Mouse (Mus musculus): Measurements from ENCODE around the gene Wnt7a.

The Wnt7a gene

DNA sequence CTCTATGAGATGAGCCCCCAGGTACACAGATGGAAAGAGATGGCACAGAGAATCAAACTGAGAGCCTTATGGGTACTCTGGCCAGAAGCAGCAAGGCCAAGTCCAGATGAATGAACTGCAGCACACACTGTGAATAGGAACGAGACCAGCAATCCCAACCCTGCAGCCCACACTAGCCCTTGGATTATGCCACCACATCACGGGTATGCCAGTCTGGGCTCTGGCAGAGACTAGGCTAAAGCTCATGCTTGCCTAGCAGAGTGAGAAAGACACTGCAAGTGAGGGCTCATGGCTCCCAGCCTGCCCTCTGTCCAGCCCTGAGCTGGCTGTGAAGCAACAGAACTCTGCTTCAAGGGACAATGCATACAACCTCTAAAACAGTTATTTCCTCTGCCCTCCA is 26.7 kb downstream of the Wnt7a start:
- DNase-seq (ENCODE audit: low spot score in 2 of 2): no peak

DNA sequence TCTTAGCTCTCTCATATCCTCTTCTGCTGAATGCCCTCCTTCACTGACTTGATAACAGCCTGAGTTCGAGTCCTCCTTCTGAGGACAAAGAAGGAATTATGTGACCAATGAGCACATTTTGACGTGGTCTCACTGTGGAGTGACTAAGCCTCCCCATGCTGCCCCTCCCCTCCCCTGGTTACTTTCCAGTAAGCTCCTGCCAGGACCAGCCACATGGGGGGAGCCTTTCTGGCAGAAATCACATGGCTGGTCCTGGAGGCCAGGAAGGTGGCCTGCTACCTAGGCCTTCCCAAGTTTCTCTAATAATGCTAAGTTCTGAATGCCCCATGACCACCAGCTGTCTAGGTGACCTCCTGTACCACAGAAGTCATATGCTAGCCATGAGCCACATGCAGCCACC is 27.3 kb downstream of the Wnt7a start:
- no peak for DNase-seq (ENCODE audit: low spot score in 2 of 2)

DNA sequence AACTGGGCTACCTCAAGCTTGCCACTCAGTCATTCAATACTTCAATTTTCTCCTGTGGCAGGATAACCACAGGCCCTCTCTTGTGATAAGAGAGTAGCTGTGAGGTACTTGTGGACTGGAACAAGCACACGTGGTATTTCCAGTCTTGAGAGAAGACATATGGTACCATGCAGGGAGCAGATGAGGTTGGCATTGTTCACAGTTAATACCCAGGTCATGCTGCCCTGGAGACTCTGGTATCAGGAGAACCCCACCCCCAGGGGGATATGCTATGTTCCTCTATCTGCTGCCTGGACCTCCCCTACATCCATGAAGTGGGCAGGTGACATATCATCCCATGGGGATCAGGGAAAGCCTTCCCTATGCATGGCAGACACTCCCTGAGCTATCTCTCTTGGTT is 27.9 kb downstream of the Wnt7a start:
- DNase-seq (ENCODE audit: low spot score in 2 of 2): no peak

DNA sequence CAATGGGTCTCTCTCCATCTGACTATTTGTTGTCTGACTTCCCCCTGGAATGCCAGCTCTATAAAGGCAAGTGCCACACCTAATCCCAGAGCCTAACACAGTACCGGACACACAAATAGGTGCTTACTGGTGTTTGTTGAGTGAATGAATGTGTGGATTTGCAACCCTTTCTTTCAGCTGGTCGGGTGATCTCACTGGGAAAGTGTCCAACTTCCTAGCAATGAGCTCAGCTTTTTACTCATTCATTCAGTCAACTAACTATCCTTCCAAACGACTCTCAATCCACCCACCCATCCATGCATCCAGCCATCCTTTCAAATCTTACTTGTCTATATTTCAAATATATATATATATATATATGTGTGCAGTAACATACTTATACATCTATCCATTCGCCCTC is 31.3 kb downstream of the Wnt7a start:
- no peak for DNase-seq (ENCODE audit: low spot score in 2 of 2)

DNA sequence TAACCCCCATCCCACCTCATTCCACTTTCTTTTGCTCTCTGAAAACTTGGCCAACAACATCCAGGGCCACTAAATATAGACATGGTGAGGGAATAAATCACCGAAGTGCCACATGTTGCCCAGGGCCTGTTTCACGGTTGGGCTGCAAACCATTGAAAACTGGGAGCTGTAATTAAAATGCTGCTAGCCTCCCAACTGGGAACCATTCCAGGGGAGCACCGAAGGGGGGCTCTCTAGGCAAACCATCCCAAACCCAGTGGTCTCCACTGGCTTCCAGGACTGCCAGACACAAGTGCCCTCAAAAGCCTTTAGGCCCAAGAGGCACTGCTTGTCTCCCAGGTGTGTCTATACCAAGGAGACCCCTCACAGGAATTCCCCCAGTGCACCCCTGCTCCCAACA is 31.9 kb downstream of the Wnt7a start:
- no peak for DNase-seq (ENCODE audit: low spot score in 2 of 2)

DNA sequence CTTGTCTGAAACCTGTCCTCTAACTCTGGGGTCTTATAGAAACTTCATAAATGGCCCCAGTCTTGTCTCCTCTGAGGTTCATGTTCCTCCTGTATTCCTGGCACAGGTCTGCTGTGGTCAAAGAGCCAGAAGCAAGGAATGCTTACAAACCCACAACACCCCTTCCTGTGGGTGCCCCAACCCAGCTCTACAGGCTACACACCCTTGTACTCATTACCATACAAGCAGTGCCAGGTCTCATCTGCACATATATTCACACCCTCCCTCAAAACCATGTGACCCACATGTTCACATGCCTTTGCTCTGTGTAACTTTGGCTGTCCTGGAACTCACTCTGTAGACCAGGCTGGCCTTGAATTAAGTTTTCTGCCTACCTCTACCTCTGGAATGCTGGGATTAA is 38.2 kb downstream of the Wnt7a start:
- no peak for DNase-seq (ENCODE audit: low spot score in 2 of 2)

DNA sequence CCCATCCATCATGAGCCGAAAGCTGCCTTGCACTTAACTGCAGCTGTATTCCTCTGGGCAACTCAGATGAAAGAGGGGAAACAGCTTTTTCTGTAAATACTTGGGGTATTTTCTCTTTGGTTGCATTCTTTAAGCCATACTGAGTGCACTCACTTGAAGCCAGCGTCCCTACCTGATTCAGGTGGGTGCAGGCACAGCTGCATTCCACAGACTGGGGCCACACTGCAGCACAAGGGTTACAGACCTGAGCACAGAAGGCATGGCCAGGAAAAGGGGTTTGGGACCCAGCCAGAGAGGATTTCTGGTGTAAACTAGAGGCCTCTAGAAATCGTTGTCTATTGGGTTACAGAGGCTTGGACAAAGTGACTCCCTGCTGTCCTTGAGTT is 38.6 kb downstream of the Wnt7a start:
- no peak for DNase-seq (ENCODE audit: low spot score in 2 of 2)

DNA sequence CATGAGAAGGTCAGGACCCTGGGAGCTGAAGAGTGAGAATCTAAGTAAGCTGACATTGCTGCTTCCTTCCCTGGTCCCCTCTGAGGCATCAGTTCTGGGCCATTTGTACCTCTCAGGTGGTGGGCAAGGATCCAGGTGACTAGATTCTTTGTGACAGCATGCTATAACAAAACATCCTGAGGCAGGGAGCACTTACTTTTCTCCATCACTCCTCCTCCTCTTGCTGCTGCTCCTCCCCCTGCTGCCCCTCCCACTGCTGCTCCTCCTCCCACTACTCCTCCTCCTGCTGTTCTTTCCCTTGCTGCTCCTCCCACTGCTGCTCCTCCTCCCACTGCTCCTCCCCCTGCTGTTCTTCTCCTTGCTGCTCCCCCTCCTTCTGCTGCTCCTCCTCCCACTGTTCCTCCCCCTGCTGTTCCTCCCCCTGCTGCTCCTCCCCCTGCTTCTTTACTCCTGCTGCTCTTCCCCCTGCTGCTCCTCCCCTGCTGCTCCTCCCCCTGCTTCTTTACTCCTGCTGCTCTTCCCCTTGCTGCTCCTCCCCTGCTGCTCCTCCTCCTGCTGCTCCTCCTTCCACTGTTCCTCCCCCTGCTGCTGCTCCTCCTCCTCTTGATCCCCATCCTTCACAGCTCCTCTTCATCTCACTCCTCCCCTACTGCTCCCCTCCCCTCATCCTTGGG is 39.1 kb downstream of the Wnt7a start:
- no peak for DNase-seq (ENCODE audit: low spot score in 2 of 2)

DNA sequence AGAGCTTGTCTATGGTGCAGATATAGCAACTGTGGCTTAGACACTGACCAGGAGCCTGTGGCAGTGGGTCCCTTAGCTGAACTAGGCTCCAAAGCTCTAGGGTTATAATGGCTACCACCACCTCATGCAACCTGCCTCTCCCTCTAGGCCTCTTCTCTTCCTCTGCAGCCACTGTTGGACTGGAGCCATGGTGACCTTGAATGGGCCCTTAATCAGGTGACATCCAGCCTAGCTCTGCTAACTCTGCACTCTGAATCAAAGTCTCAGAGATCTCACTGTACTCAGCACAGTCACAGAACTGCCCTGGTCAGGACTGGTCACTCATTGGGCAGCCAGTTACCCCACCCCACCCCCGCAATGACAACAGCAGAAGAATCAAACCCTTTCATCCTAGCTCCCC is 44.4 kb downstream of the Wnt7a start:
- DNase-seq (ENCODE audit: low spot score in 2 of 2): no peak

DNA sequence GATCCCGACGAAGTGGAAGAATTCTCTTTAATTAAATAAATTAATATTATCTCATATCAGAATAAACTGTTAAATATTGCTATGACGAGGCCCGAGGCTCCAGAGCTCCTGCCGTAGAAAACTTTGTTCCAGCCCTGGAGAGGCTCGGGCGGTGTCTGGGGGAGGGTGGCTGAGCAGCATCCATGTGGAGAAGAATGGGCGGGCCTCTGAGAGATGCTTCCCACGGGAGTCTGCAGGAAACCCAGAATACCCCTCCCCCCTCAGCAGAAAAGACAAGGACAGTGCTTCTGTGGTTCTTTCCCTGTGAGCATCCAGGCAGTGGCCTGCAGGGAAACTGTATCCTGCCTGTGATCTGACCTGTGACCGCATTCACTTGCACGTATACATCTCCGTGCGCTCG is 45.7 kb downstream of the Wnt7a start:
- DNase-seq (ENCODE audit: low spot score in 2 of 2): no peak

DNA sequence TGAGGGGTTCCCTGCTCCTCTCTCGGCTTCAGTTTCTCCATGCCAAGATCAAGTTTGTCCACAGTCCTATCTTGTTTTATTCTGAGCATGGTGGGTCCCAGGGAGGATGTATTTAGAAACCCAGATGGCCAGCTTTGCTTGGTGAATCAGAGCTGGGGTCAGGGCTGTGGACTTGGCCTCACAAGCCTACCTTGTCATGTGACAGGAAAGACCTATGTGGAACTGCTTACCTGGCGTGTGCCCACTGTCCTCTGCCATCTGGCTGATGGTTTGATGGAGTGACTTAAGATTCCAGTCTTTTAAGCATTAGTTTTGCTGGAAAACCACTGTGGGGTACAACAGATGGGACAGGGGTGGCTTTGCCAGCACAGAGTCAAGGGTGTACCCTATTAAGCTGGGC is 48.4 kb downstream of the Wnt7a start:
- no peak for DNase-seq (ENCODE audit: low spot score in 2 of 2)

DNA sequence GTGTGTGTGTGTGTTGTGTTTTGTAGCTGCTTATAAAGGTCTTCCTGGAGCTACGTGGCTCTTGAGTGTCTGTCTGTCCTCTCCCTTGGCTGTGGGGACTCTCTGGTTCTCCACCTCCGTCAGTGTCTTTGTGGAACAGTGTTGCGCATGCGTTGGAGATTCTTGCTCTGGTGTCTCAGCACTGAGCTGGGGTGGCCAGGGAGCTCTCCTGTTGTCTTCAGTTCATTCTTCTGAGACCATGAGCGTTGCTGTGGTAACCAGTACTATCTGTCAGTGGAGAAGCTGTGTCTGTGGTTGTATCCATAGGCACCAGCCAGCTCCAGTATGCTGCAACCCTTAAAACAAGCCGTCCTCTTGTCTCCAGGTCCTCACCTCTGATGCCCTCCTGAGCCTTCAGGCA is 50.2 kb downstream of the Wnt7a start:
- DNase-seq (ENCODE audit: low spot score in 2 of 2): no peak

DNA sequence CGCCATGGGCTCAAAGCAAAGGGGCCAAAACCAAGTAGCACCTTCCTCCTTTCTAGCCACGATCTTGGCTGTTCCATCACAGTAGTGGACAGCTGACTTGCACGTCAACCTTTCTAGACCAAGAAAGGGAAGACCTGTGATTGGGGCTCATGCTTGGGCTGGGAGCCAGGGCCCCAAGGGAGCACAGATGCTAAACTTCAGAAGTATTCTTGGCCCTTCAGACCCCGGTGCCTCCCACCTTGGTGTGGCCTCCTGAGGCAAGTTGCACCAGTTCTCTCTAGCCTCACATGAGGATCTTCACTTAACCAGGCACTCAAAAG is 50.8 kb downstream of the Wnt7a start:
- DNase-seq (ENCODE audit: low spot score in 2 of 2): no peak

DNA sequence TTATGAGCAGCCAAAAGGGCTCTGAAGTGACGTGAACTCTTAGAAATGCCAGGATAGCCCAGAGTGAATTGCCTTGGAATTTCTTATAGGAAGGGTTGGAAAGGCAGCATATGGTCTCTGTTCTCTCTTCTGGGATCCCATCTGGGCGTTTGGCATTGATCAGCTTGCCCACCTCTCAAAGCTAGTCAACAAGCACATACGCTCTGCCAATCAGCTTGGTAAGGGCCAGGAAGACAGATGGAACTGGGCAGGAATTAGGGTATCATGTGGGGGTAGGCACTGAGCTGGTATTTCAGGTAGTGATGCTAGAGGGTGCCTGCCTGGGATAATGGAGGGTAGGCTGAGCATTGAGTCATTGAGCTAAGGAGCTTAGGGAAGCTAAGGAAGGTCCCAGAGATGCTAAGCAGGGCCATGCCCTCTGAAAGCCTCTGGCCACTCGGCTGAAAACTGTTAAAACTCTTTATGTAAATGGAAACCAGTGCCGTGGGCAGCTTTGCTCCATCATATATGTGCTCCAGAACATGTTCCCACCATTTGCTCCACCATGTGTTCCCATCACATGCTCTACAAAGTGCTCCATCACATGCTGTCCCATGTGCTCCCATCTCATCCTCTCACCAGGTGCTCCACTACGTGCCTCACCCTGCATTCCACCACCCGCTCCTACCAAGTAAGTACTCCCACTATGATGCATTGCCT is 51.3 kb downstream of the Wnt7a start:
- no peak for DNase-seq (ENCODE audit: low spot score in 2 of 2)

DNA sequence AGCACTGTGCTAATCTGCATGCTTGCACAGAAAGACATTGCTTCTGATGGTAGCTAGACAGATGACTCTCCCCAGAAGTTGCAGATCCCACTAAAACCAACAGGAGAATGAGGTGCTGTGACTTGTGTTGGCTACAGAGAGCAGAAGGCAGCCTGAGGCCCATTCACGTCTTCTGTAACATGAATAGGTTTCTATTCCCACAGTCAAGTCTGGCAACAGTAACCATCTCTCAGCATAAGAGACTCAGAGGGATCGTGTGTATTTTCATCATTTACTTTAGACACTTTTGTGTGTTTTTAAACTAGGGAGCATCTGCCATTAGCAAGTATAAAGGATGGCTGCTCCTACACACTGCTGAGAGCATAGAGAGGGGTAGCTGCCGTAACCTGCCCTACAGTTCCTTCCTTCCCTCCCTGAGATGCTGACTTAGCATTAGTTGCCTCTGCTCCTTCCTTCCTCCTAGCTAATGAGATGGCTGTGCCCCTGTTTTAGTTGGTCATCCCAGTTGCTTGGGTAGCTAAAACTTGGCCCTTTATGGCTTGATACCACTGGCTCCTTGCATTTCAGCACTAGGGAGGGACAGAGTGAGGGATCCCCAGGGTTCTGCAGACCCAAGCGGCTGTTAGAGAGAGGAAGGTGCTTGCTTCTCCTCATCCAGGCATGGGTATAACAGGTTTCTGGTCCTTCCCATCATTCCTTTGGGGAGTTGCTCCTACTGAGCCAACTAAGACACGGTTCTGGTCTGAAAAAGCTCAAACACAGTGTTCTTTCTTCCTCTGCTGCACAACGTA is 52.1 kb downstream of the Wnt7a start:
- DNase-seq (ENCODE audit: low spot score in 2 of 2): no peak

DNA sequence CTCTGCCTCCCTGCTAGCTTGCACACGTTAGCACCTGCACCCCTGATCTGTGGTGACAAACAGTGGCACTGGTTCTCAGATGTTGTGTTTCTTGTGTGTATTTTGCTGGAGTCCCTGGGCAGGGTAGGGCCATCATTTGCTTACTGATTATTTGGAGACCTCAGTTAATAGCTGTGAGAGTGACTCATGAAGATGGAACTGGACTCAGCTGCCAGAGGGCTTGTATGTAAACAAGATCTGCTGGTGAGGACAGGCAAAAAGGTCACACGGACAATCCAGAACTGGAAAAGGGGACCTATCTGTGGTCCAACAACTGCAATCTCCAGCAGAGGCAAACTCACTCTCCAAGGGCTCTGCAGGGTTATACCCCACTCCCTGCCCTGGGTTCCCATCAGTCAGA is 52.8 kb downstream of the Wnt7a start:
- no peak for DNase-seq (ENCODE audit: low spot score in 2 of 2)

DNA sequence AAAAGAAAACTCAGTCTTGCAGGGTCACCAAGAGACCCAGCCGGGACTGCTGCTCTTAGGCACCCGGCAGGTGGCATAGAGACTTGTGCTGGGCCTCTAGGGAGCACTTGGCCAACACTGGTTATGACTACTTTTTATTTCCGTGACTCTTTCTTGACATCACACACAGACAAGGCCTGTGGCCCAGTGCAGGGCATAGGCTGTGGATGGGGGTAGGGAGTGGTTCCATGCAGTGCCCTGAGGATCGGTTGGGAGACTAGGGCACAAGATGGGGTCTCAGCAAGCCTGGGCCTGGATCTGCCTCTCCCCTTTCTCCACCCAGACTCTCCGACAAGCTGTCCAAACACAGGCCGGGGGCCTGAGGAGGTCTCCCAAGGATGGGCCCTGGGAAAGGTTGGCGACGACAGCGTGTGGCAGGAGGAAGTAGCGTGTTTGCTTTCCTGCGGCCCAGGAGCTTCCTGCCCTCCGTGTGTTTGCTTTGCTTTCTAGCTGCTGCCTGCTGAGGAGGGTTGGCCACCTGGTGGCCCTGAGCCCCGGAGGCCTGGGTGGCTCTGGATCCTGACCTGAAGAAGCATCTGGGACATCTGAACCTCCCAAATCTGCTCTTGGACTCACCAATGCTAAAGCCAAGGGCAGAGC is 53.8 kb downstream of the Wnt7a start:
- no peak for DNase-seq (ENCODE audit: low spot score in 2 of 2)

DNA sequence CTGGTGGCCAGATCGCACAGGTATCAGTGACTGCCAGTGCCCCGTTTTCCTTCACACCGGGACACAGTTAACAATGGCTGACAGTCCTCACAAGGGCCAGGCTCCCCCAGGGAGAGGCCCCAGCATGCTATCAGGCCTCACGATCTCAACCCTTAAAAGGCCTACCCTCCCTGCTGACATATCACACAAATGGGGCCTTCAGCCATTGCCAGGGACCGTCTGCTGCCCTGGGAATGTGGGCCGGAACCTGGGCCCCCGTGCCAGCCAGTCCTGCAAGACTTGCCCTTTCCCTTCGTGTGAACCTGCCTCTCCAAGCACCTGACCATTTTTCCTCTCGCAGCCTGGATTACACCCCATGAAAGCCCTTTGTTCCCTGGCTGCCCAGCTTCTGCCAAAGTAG is 61.5 kb downstream of the Wnt7a start:
- no peak for DNase-seq (ENCODE audit: low spot score in 2 of 2)

DNA sequence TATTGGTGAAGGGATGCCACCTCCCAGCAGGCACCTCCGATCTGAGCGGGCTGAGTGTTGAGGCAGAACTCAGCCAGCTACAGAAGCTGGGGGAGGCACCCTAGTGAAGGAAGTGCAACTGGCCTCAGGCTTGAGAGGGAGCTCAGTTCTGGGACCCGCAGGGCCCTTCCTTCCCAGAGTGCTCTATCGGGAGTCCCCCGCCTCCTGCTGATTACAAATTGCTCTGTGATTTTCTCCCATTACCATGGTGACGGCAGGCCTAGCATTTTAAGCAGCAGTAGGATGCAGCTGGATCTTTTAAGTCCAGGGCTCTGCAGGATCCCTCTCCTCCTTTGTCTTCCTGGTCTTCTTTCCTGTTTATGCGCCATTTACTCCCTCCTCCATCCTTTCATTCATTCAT is 63.4 kb downstream of the Wnt7a start:
- no peak for DNase-seq (ENCODE audit: low spot score in 2 of 2)

DNA sequence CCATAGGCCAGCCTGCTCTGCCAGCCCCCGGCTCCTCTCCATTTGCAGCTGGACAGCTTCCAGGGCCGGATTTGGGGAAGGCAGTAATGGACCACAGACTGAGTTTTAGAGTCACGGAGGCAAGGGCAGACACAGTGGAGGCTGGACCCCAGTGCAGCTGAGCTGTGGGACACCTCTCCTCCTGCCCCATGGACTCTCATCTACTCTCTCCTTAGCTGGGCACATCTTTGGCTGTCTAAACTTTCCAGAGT is 64.3 kb downstream of the Wnt7a start:
- no peak for DNase-seq (ENCODE audit: low spot score in 2 of 2)

DNA sequence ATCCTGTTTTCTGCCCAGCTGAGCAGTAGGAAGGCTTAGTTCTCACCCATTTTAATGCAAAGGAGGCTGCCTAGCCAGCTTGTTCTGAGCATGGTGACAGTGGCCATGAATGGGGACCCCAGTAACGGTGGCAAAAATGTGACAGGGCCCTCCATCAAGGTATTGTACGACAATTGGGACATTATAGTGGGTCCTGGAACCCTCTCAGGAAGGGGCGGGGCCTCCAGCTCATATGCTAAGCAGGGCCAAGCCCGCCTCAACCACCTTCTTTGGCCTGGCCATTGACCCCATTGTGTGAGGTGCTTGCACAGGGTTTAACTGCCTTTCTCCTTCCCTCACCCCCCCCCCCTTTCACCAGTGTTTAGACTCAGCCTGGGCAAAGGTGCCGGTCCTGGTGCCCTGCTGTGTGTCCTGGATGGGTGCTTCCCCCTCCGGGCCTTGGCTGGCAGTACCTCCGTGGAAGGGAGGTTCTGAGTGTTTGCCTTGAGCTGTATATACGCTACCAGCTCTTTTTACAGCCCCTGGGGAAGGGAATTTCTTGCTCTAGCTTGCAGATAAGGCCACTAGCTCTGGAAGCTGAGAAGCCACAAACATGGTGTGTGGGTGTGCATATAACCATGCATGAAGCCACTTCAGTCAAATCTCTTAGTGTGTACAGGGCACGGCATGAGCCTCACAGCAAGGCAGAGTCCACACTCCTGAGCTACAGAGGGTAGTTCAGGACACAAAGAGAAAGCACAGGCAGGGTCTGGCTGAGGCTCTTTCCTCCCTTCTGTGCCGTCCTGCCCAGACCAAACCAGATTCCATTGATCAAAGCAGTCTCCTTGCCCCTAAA is 64.9 kb downstream of the Wnt7a start:
- no peak for DNase-seq (ENCODE audit: low spot score in 2 of 2)

DNA sequence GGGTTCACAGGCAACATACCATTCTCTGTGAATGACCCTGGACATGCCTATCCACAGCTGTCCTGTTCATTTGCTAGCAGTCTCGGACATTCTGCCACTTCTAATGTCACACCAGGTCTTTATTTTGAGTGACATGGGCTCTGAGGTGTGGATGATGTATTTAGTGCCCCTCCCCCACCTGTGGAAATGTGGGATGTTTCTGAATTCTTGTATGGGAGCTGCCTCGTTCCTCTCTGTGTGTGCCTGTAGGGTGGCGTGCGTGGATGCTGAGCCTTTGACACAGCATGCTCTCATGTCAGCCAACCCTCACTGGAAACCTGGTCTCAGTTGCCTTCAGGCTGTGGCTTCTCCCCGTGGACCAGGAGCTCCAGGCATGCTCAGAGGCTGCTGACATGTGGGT is 66.1 kb downstream of the Wnt7a start:
- no peak for DNase-seq (ENCODE audit: low spot score in 2 of 2)

Measured in urinary bladder, postnatal 4 days (tissue).